Mouse (Mus musculus) gastrocnemius, postnatal 4 days (tissue): ENCODE measurements around the gene Ralbp1. TPM values are rescaled to one million over a fixed set of nuclear protein-coding genes. Genes with fewer than 3 reads are reported as not detected.

Experiments
- DNase-seq, 2 experiments: peaks; one replicate each; pipeline ENCODE4 v3.0.0; 2021 to 2022; ENCODE audit warnings: low spot score in 2 of 2, mixed read lengths in 2 of 2
- total RNA-seq, 2 experiments: library from RNA; stranded (reverse); gene quantifications; 2 replicates each; pipeline ENCODE4 v1.2.3; 2021

Gene Ralbp1
- total RNA-seq, 2 experiments from 2014 or later = 38.3 to 39.1 TPM

DNA sequence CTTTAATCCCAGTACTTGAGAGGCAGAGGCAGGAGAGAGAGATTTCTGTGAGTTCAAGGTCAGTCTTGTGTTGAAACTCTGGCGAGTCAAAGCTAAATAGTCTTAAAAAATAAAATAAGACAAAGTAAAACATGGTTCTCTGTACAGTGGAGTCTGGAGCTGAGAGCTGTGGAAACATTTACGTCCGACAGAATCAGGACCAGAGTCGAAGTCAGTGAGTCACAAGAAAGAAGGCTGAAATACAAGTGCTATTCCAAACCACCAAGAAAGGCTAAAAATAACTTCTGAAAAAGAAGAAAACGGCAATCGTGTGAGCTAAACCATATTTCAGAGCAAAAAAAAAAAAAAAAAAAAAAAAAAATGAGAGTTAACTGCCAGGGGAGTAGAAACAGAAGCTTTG, 16.7 kb upstream of the Ralbp1 start:
- no peak for DNase-seq

DNA sequence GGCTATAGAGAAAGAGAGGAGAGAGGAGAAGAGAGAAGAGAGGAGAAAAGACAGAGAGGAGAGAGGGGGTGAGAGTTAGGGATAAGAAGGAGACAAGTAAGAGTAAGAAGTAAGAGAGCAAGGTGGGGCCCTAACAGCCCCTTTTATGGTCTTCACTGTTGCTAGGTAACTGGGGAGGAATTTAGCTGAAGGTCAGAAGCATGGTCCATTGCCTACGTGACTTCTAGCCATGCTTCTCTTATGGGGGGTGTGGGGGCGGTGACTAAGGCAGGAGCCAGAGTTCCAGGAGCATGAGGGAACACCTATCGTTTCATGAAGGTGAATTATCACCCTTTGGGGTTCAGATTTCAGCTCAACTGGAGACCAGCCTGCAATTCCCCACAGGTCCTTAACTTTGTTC, 10.4 kb upstream of the Ralbp1 start:
- no peak for DNase-seq

DNA sequence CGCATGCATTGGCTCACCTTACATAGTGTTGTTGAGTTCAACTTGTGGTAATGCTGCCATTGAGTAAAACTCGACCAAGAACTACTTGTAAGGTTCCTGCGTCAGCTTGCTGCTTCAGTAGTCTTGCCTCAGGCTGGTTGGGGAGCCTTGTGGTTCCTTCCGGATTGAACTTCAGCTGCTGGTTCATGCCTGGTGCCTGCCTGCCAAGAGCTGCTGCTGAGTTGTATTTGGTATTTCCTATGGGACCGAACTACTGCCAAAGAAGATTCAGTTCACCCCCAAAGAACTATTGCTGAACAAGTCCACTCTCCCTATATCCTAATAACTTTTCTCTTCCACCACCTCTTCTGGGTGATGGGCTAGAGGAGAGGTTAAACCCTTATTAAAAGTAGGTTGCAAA, 3.9 kb upstream of the Ralbp1 start:
- DNase-seq = no peak

DNA sequence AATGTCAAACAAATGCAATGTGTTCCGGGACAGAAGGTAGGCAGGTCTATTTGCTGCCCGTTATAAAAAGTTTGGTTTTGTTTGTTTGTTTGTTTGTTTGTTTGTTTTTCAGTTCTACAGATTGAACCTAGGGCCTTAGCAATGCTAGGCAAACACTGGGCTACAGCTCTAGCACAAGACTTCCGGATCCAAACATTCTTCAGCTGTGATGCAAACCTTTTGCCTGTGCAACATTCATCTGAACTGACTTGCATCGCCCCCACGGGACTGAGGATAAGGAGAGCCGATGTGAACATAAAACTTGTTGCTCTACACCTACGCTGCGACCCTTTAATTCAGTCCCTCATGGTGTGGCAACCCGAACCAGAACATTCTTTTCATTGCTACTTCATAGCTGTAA, 973 bp upstream of the Ralbp1 start:
- DNase-seq = no peak

DNA sequence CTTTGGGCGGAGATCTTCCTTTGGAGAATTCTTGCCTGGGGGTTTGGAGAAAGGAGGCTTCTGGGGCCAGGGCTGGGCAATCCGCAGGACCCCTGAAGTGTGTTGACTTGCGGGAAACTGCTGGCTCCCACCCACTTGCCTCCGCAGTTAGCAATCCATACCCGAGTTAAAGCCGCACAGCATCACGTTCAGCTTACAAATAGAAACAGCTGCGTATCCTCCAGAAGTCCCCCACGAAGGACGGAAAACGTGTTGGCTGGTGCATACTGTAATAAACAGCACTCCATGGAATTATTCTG, 251 bp downstream of the Ralbp1 start:
- no peak for DNase-seq

DNA sequence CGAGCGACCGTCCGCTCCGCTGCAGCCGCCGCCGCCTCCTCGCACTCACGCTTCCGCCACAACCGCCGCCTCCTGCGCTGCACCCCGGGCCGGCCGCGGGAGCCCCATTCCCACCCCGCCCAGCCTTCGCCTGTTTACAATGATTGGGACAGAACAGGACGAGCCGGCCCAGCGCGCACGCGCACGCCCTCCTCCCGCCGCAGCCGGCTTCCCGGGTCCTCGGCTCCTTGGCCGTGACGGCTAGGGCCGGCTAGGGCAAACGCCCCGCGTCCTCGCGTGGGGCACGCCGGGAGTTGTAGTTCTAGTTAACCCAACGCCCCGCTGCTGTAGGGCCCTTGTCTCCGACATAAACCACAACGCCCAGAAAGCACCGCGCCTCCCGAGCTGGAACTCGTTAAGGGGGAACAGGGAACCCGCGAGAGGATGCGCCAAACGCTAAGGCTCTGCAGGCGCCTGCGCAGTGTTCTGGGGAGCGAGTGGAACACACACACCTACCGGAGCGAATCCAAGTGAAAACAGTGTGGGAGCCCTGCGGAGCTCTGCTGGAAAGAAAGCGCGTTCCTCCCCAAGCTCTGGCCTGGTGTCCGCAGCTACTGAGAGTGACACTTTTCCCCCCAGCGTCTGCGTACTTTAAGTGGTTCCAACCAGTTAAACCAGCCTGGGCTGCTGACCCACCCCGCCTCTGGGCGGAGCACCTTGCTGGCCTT, 754 bp downstream of the Ralbp1 start:
- DNase-seq = peak; percentile 98 to 100

DNA sequence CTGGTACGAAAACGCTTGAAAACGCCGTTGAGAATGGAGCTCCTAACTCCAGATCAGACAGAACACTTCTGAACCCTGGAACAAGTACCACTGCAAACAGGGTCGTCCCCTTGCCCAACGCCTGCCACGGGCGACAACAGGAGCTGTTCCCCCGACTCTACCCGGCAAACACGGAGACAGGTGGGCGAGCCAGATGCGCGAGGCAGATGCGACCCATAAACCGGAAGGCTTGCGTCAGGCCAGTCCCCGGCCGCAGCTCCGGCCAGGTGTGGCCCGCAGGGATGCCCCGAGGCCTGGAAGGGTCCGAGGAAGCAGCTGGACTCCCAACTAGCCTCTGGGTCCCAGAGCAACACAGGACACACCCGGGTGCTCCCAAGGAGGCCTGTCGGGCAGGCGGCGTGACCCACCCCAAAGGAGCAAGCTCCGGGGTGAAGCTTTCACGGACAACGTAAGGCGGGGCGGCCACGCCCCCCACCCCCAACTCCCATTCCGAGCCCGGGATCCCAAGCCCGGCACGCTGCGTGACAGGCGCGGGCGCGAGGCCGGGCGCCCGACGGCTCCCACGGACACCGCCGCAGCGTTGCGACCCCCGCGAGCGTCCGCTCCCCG, 1.4 kb downstream of the Ralbp1 start:
- peak; percentile 46 to 58 for DNase-seq

DNA sequence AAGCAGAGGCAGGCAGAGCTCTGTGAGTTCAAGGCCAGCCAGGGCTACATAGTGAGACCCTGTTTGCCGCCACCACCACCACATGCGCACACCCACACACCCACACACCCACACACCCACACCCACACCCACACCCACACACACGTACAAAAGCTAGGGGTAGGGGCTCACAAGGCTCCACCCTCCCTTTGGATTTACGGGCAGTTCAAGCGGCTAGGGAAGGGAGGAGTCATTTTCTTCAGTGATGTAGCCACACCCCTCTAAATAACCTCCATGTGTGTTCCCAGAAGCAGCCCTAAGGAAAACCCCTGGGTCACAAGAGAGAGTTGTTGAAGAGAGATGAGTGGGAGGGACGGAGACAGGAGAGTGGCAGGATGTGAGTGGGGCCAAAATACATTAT, 8.6 kb downstream of the Ralbp1 start:
- no peak for DNase-seq

DNA sequence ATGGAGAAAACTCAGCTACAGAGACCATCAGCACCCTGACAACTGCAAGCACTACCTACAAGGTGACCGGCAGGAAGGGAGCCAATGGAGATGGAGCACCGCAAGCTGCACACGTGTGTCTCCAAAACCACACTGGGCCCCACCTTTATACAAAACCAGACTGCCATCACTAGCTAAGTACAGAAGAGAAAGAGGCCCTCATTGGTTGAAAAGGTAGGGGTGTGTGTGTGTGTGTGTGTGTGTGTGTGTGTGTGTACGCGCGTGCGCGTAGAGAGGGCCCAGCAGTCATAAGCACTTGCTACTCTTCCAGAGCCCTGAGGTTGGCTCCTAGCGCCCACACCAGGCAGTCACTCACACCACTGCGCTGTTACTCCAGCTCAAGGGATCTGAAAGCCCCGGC, 11.8 kb downstream of the Ralbp1 start:
- no peak for DNase-seq

DNA sequence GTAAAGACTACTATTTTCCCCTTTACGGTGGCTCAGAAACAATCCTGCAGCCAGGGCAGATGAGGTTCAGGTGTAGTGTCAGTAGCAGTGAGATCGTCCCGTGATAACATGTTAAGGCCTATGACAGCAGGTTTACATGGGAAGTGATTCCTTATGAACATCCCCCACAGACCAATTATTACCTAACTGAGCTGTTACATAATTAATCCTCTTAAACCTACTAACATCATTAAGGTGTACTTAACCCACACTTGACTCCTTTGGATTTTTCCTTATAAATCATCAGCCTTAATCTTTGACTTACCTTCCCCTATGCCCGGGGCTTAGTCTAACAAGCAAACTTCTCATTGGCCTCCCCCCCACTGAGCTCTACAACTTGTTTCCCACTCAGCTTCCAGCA, 12.4 kb downstream of the Ralbp1 start:
- no peak for DNase-seq

DNA sequence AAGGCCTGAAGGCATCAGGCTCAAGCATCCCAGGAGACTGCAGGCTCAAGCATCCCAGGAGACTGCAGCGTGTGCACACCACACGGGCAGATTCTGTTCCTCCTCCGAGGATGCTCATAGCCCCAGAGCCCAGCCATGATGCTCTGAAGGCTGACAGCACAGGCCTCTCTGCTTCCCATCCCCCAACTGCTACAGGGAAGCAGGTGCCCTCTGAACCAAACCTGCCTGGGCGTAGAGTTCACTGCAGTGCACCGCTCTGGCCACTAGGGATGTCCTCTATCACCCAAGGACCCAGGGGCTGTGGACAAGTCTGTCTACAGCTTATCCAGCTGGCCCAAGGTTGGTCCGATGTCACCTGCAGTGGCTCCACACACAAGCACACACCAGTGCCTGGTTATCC, 12.9 kb downstream of the Ralbp1 start:
- no peak for DNase-seq

DNA sequence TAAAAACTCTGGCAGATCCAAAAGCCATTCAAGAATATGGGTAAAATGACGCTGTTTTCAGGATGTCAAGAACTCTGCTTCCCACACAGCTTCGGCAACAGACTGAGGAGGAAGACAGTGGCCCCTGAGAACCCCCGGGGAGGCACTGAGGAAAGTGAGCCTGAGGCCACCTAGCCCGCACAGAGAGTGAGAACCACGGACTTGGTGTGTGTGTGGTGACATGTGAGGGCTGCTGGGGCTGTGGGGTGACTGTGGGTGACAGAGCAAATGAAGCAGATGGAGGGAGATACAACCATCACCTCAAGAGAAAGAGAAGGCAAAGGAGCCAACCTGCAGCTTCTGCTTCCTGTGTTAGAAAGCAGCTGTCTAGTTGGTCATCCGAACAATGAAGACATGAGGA, 13.5 kb downstream of the Ralbp1 start:
- DNase-seq = no peak

DNA sequence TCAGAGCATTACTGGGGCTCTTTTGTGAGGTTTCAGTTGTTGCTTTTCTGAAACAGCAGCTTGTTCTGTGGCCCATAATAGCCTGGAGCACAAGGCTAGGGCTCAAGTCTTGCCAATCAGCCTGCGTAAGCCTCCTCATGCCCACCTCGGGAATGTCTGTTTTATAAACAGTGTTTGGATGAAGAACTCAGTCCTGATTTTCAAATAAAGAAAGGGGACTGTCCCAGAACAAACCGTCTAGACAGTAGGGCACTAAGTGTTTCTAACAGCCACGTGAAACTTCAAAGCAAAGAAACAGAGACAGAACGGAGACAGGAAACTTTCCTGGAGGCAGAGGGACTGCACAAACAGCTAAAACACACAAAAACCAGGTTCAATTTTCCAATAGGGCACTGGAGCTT, 14.0 kb downstream of the Ralbp1 start:
- DNase-seq = no peak

DNA sequence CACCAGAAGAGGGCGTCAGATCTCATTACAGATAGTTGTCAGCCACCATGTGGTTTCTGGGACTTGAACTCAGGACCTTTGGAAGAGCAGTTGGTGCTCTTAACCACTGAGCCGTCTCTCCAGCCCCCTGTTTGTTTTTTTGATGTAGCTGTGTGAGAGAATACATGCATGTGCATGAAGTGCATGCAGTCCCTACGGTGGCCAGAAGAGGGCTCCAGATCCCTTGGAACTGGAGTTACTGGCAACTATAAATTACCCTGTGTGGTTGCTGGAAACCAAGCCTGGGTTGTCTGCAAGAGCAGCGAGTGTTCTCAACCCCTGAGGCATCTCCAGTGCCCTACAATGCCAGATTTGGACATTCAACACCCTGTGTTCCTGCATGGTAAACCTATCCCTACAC, 15.5 kb downstream of the Ralbp1 start:
- peak; percentile 47 to 67 for DNase-seq

DNA sequence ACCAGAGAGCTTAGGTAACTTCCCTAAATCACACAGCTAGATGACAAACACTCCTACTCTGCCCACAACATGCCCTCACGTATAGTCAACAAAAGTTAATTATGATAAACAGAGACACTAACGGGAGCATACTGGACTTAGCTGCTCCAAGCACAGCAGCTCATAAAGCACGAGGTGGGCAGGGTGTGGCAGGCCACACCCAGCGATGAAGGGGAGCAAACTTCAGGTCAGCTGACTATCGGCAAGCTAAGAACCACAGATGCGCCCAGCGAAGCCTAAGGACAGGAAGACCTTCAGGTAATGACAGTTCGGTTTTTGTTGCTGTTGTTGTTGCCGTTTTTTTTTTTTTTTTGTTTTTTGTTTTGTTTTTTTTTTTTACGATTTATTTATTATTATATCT, 15.9 kb downstream of the Ralbp1 start:
- no peak for DNase-seq

DNA sequence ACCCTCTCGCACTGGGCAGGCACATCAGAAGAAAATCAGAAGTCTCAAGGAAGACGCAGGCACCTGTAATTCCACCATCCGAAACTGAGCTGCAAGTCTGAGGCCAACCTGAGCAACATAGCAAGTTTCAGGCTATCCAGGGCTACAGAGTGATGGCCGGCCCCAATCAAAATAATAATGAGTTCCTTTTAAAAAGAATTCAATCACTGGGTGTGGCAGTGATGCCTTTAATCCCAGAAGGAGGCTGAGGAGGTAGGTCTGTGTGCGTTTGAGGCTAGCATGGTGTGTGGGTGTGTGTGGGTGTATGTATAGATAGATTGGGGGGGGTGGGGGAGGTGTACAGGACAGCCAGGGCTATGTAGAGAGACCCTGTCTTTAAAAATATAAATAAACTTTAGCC, 17.6 kb downstream of the Ralbp1 start:
- no peak for DNase-seq

DNA sequence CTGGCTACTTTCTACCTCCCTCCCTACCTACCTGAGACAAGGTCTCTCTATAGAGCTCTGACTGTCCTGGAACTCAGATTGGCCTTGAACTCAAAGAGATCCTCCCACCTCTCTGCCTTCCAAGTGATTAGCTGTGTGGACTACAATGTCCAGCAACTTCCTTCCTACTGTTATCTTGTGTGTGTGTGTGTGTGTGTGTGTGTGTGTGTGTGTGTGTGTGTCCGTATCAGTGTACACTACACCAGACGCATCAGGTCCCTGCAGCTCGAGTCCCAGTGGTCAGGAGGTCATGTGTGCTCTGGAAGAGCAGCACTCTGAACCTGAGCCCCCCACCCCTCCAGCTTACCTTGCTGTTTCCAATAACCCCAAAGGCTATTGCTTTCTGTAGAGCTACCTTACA, 19.4 kb downstream of the Ralbp1 start:
- DNase-seq = no peak

DNA sequence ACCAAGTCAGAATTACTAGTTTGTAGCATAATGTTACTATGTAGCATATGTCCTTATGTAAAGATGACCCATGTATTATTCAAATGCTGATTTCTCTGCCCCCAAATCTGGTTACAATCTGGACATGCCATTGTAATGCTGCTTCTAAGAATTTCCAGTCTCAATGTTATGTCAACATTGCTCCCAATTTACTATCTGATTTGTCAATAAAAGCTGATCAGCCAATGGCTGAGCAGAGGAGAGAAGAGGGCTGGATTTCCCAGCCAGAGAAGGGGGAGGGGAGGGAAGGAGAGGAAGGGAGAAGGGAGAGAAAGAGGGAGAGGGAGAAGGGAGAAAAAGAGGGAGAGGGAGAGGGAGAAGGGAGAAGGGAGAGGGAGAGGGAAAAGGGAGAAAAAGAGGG, 20.3 kb downstream of the Ralbp1 start:
- no peak for DNase-seq

DNA sequence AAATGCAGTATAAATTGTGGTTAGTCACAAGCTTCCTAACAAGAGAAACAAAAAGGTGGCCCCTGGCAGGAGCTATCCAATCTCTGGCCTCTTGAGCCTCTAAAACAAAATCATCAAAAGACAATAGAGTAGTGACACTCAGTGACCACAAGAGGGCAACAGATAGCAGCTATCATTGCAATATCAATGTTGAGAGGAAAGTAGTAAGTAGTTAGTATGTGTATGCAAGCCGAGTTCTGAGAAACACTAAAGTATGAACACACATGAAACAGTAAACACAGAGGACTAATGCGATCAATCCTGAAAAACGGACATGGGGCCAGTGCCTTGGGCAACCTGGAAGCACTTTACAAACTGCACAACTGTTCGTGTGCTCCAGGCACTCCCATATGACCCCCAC, 20.9 kb downstream of the Ralbp1 start:
- no peak for DNase-seq

DNA sequence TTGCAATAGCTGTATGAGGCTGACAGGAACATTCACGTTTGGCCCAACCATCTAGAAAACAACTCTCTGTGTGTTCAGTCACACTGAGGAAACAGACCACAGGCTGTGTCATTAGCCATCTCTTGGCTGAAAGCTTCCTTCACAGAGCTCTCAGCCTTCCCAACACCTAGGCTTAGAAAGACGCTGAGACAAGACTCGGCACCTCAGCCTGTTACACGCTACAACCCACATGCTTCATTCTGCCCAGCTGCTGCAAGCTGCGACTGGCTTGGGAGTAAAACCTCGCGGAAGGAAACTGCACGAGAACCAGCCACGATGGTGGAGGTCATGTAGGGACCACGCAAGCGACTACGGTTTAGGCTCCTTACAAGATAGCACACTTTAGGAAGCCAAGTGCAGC, 21.8 kb downstream of the Ralbp1 start:
- no peak for DNase-seq

DNA sequence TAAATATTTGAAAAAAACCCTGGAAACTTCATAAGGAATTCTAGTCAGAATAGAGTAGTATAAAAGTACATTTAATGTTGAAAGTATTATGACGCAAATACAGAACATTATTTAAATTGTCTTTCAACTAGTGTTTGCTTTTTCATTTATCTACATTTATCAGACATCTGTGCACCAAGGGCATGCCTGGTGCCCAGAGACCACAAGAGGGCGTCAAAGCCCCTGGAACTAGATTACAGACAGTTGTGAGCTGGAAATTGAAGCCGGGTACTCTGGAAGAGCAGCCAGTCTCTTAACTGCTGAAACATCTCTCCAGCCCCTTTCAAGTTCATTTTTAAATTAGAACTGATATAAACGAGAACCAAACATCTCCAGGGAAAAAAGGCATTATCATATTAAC, 23.0 kb downstream of the Ralbp1 start:
- no peak for DNase-seq

DNA sequence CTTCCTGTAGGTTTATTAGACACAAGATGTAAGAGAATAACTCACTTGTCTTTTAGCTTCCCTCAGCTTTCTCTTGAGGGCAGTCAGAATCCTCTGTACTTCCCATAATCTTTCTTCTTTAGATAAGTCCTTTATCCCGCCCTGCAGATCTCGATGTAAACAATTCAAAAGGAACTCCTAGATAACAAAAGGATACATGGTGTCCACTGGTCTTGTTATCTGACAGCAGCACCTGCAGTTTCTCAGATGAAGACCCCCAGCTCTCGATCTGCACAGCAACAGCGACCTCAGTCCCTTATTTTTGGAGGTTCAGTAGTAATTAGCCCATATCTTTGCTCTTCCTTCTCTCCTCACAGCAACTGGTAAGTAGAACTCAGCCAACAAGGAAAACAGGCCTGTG, 28.0 kb downstream of the Ralbp1 start:
- no peak for DNase-seq

DNA sequence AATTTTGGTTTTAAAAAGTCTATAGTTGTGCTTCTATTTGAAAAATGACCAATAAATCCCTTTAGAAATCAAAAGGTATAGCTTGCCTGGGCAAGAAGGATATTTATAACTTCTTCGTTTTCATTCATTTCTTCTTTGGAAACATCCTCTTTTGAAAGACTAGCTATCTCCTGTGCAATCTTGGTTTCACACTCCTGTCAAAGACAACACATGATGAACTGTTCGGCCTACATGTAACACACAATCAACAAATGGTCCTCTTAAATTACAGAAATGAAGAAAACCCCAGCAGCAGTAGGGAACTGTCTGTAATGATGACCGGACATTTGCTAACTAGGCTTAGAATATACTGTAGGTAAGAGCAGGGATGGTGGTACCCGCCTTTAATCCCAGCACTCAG, 31.6 kb downstream of the Ralbp1 start:
- no peak for DNase-seq

DNA sequence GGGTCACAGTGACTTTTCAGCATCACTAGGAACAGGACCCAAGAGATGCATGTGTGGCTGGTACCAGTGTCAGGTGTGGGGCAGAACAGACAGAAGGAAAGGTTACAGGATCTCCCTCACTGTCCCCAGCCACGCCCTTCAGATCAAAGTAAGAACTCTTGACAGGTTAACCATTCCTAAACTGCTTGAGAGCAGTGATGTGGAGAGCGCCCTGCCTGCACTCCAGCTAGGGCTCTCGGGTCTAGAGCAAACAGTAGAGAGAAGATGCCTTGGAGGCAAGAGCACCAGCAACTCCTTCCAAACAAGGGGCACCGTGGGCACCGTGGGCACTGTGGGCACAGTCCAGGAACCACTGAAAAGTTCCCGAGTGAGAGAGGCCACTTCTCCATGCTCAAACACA, 32.3 kb downstream of the Ralbp1 start:
- DNase-seq = no peak
